Mouse (Mus musculus): Measurements from ENCODE around the gene 4921501E09Rik.
"Not testable (repeated sequence)": the region's sequence is repeated elsewhere in the genome, so short reads cannot be mapped to it uniquely, and the experiment has no call there.

The 4921501E09Rik gene

GRCm38 (mm10) chr17:33067958-33068357 is at the start of gene 4921501E09Rik:
Gene 4921501E09Rik, minus strand, starts transcription at chr17:33068058.
- DNase-seq, result no peak

GRCm38 (mm10) chr17:33097396-33097795 is 29.5 kb upstream of the 4921501E09Rik start:
- no peak for DNase-seq

- DNase-seq, result peak; percentile 86
Observed at GRCm38 (mm10) chr17:33092391-33093193, 24.7 kb upstream of the 4921501E09Rik start.

- DNase-seq, result no peak
Observed at GRCm38 (mm10) chr17:33091630-33092029, 23.8 kb upstream of the 4921501E09Rik start.

GRCm38 (mm10) chr17:33089220-33089949 is 21.5 kb upstream of the 4921501E09Rik start, which contains the start of gene Zfp563:
Gene Zfp563, plus strand, starts transcription at chr17:33089310.
- peak; percentile 94 for DNase-seq

GRCm38 (mm10) chr17:33063001-33063400 is 4.9 kb downstream of the 4921501E09Rik start:
- no peak for DNase-seq

- DNase-seq, result no peak
Observed at GRCm38 (mm10) chr17:33058791-33059190, 9.1 kb downstream of the 4921501E09Rik start.

- DNase-seq, result peak; percentile 88
Observed at GRCm38 (mm10) chr17:33032900-33033891, 34.7 kb downstream of the 4921501E09Rik start, which contains the start of gene Zfp763. Gene Zfp763, minus strand, starts transcription at chr17:33033402.

GRCm38 (mm10) chr17:33032376-33032775 is 35.5 kb downstream of the 4921501E09Rik start:
- no peak for DNase-seq

- DNase-seq, result not testable (repeated sequence)
Observed at GRCm38 (mm10) chr17:33020434-33020833, 47.4 kb downstream of the 4921501E09Rik start.
